Mouse (Mus musculus) frontal cortex, adult 2 months (tissue): ENCODE measurements around the gene Tpk1. TPM values are rescaled to one million over a fixed set of nuclear protein-coding genes. Genes with fewer than 3 reads are reported as not detected.

Experiments used
- DNase-seq, 2 experiments: peaks; one replicate each; pipeline ENCODE4 v3.0.0; 2022; ENCODE audit warnings: low spot score in 1 of 2; ENCODE audit errors: extremely low spot score in 1 of 2
- polyA plus RNA-seq: library from polyadenylated mRNA; depleted of rRNA; stranded (reverse); fragments of >200 nt; gene quantifications from 2 replicates; pipeline ENCODE4 v1.2.3, GENCODE M21; 2012; rRNA removed

The Tpk1 gene
- polyA plus RNA-seq, result 2.4 and 2.7 TPM in 2 replicates

GRCm38 (mm10) chr6:43665677-43666546, at the start of gene Tpk1:
Gene Tpk1, minus strand, starts transcription at chr6:43666278.
- DNase-seq, result peak; percentile 81 to 94

GRCm38 (mm10) chr6:43702810-43703614, 36.9 kb upstream of the Tpk1 start:
- DNase-seq, result no peak

- no peak for DNase-seq
Measured at GRCm38 (mm10) chr6:43691863-43692262, 25.8 kb upstream of the Tpk1 start.

GRCm38 (mm10) chr6:43685985-43686384, 19.9 kb upstream of the Tpk1 start:
- peak in 1 of 2 experiments; percentile 80 for DNase-seq

GRCm38 (mm10) chr6:43682535-43682934, 16.5 kb upstream of the Tpk1 start:
- no peak for DNase-seq

GRCm38 (mm10) chr6:43678689-43679212, 12.7 kb upstream of the Tpk1 start:
- no peak for DNase-seq

GRCm38 (mm10) chr6:43677566-43677965, 11.5 kb upstream of the Tpk1 start:
- no peak for DNase-seq

GRCm38 (mm10) chr6:43676139-43676538, 10.1 kb upstream of the Tpk1 start:
- no peak for DNase-seq

- DNase-seq, result no peak
Measured at GRCm38 (mm10) chr6:43674986-43675760, 9.1 kb upstream of the Tpk1 start.

GRCm38 (mm10) chr6:43670939-43671338, 4.9 kb upstream of the Tpk1 start:
- DNase-seq, result no peak

GRCm38 (mm10) chr6:43667681-43668080, 1.6 kb upstream of the Tpk1 start:
- no peak for DNase-seq

- peak in 1 of 2 experiments; percentile 42 for DNase-seq
Measured at GRCm38 (mm10) chr6:43666611-43667400, 728 bp upstream of the Tpk1 start.

GRCm38 (mm10) chr6:43661822-43662221, 4.3 kb downstream of the Tpk1 start:
- DNase-seq, result no peak

GRCm38 (mm10) chr6:43658290-43658689, 7.8 kb downstream of the Tpk1 start:
- DNase-seq, result no peak

- DNase-seq, result no peak
Measured at GRCm38 (mm10) chr6:43657845-43658244, 8.2 kb downstream of the Tpk1 start.

- no peak for DNase-seq
Measured at GRCm38 (mm10) chr6:43654876-43655456, 11.1 kb downstream of the Tpk1 start.

- DNase-seq, result no peak
Measured at GRCm38 (mm10) chr6:43649516-43649915, 16.6 kb downstream of the Tpk1 start.

GRCm38 (mm10) chr6:43645674-43646073, 20.4 kb downstream of the Tpk1 start:
- no peak for DNase-seq

- no peak for DNase-seq
Measured at GRCm38 (mm10) chr6:43645105-43645504, 21.0 kb downstream of the Tpk1 start.
